Mouse (Mus musculus): Measurements from ENCODE around the gene Slc34a1.
"Not testable (repeated sequence)": the region's sequence is repeated elsewhere in the genome, so short reads cannot be mapped to it uniquely, and the experiment has no call there.

Slc34a1 gene

GRCm38 (mm10) chr13:55404853-55405782 lies 7.1 kb downstream of the Slc34a1 start:
- DNase-seq (ENCODE audit: low spot score), result peak; percentile 91

GRCm38 (mm10) chr13:55405783-55406390 lies 7.9 kb downstream of the Slc34a1 start:
- no peak for DNase-seq (ENCODE audit: low spot score)

GRCm38 (mm10) chr13:55407341-55407740 lies 9.4 kb downstream of the Slc34a1 start:
- no peak for DNase-seq (ENCODE audit: low spot score)

- no peak for DNase-seq (ENCODE audit: low spot score)
These were observed 10.6 kb downstream of the Slc34a1 start for GRCm38 (mm10) chr13:55408546-55409120.

GRCm38 (mm10) chr13:55411826-55412225 lies 13.8 kb downstream of the Slc34a1 start:
- no peak for DNase-seq (ENCODE audit: low spot score)

- DNase-seq (ENCODE audit: low spot score), result no peak
These were observed 14.8 kb downstream of the Slc34a1 start for GRCm38 (mm10) chr13:55412643-55413307.

- DNase-seq (ENCODE audit: low spot score), result no peak
These were observed 15.3 kb downstream of the Slc34a1 start for GRCm38 (mm10) chr13:55413333-55413732.

- peak; percentile 73 for DNase-seq (ENCODE audit: low spot score)
These were observed 16.9 kb downstream of the Slc34a1 start, which contains the start of gene Pfn3 for GRCm38 (mm10) chr13:55414743-55415380. Gene Pfn3, minus strand, starts transcription at chr13:55415232.

GRCm38 (mm10) chr13:55418004-55418403 lies 20.0 kb downstream of the Slc34a1 start:
- DNase-seq (ENCODE audit: low spot score), result peak; percentile 83

GRCm38 (mm10) chr13:55419142-55419541 lies 21.2 kb downstream of the Slc34a1 start:
- DNase-seq (ENCODE audit: low spot score), result no peak

GRCm38 (mm10) chr13:55420018-55420932 lies 22.3 kb downstream of the Slc34a1 start:
- no peak for DNase-seq (ENCODE audit: low spot score)

GRCm38 (mm10) chr13:55420933-55421800 lies 23.2 kb downstream of the Slc34a1 start:
- DNase-seq (ENCODE audit: low spot score), result peak; percentile 86

- no peak for DNase-seq (ENCODE audit: low spot score)
These were observed 28.6 kb downstream of the Slc34a1 start, which contains the start of gene F12 for GRCm38 (mm10) chr13:55426613-55427012. Gene F12, minus strand, starts transcription at chr13:55426793.

GRCm38 (mm10) chr13:55429226-55429888 lies 31.4 kb downstream of the Slc34a1 start:
- DNase-seq (ENCODE audit: low spot score), result no peak

GRCm38 (mm10) chr13:55430566-55430965 lies 32.6 kb downstream of the Slc34a1 start:
- DNase-seq (ENCODE audit: low spot score), result no peak

- DNase-seq (ENCODE audit: low spot score), result no peak
These were observed 34.1 kb downstream of the Slc34a1 start for GRCm38 (mm10) chr13:55431889-55432685.

- DNase-seq (ENCODE audit: low spot score), result not testable (repeated sequence)
These were observed 39.2 kb downstream of the Slc34a1 start for GRCm38 (mm10) chr13:55437111-55437629.

- no peak for DNase-seq (ENCODE audit: low spot score)
These were observed 45.9 kb downstream of the Slc34a1 start for GRCm38 (mm10) chr13:55443799-55444285.

Measured in embryo, embryonic 10 days (tissue).